Mouse (Mus musculus) limb, embryonic 11.5 days (tissue): ENCODE measurements at regions not wholly inside any gene's neighbourhood (a gene's known extent, or its start where the extent isn't known, plus 50 kb on each side); places are given as distances from the start of the nearest gene placed in this dataset.

ENCODE experiments used
- ATAC-seq: fragments of 200-750 bp; cut with Nextera tagmentation; 2 replicates; pipeline ENCODE4 v1.8.0; 2017; ENCODE audit warnings: low read depth; ENCODE audit not compliant: insufficient number of reproducible peaks, low FRiP score, low TSS enrichment
- DNase-seq: peaks from one replicate; pipeline ENCODE4 v3.0.0-alpha.2; 2015; ENCODE audit warnings: low spot score
- H3K27ac ChIP-seq: fragments of 300-500 bp; sonication (generic); replicated peaks from 2 replicates; pipeline ENCODE4 v1.5.1; 2014; ENCODE audit warnings: low read depth, mild to moderate bottlenecking, low read length
- H3K27me3 ChIP-seq: fragments of 300-500 bp; sonication (generic); 2 replicates; pipeline ENCODE4 v1.6.1; 2014; ENCODE audit warnings: mild to moderate bottlenecking, low read length, mixed read lengths; ENCODE audit not compliant: control insufficient read depth, insufficient read depth
- H3K36me3 ChIP-seq: fragments of 300-500 bp; sonication (generic); 2 replicates; pipeline ENCODE4 v1.6.1; 2014; ENCODE audit warnings: mild to moderate bottlenecking, low read length, moderate library complexity, mixed read lengths; ENCODE audit not compliant: control insufficient read depth, insufficient read depth
- H3K4me1 ChIP-seq: fragments of 300-500 bp; sonication (generic); 2 replicates; pipeline ENCODE4 v1.6.1; 2014; ENCODE audit warnings: low read length, mixed read lengths; ENCODE audit not compliant: control insufficient read depth, insufficient read depth
- H3K4me2 ChIP-seq: fragments of 300-500 bp; sonication (generic); 2 replicates; pipeline ENCODE4 v1.6.1; 2014; ENCODE audit warnings: low read depth, mild to moderate bottlenecking, moderate library complexity; ENCODE audit not compliant: severe bottlenecking
- H3K4me3 ChIP-seq: fragments of 300-500 bp; sonication (generic); 2 replicates; pipeline ENCODE4 v1.5.1; 2014; ENCODE audit warnings: low read depth, low read length
- H3K9ac ChIP-seq: fragments of 300-500 bp; sonication (generic); 2 replicates; pipeline ENCODE4 v1.6.1; 2014; ENCODE audit warnings: mild to moderate bottlenecking, low read length
- H3K9me3 ChIP-seq: fragments of 300-500 bp; sonication (generic); 2 replicates; pipeline ENCODE4 v1.6.1; 2016; ENCODE audit warnings: low read length; ENCODE audit not compliant: control insufficient read depth
- WGBS: fragments of 180-500 bp; shearing (Covaris S2); extraction: QIAGEN DNeasy Blood & Tissue Kit; methylation state at CpG from one replicate; pipeline ENCODE4 v1.1.7; 2014; 5-methylcytosine and 5-hydroxymethylcytosine counted together

DNA sequence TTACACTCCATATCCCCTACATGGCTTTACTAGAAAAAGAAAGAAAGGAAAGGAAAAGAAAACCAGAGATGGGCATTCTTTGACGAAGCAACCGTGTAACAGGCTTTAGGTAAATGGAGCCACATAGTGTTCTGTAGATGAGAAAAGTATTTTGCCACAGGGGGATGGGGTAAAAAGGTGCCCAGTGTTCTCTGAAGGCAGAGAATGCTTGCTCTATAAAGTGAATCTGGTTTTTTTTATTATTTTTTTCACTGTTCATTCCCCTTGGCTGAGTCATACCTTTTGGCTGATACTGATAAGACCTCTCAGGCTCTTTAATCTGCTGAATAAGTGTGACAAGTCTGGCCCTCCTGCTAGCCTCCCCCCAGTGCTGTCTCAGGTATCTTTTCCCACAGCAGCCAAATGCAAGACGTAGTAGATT lies 153.3 kb upstream of the Ccdc122 start:
- DNase-seq (no peak), ATAC-seq (no peak)
- WGBS = 37% methylated on average over 3 of the region's 3 CpGs
- no peak overlapping the region for H3K27ac ChIP-seq
- no peak overlapping the region for H3K4me3 ChIP-seq
- H3K4me2 ChIP-seq = no peak overlapping the region
- no peaks in the 10 kb centered on the region for H3K9me3 ChIP-seq
- H3K27me3 ChIP-seq = no peaks in the 10 kb centered on the region
- no peaks in the 10 kb centered on the region for H3K36me3 ChIP-seq
- peaks cover 8% of the 10 kb centered on the region for H3K4me1 ChIP-seq
- no peak overlapping the region for H3K9ac ChIP-seq

- Histone ChIP-seq H3K4me1 (peaks cover 8% of the 10 kb centered on the region), H3K27me3 (no peaks in the 10 kb centered on the region), H3K27ac (0 out of 2 replicates have a peak overlapping the region, but pooled peaks have one; percentile 21), H3K36me3 (no peaks in the 10 kb centered on the region), H3K9me3 (no peaks in the 10 kb centered on the region), H3K4me2 (0 out of 2 replicates have a peak overlapping the region, but pooled peaks have one; percentile 8), H3K9ac (no peak overlapping the region), H3K4me3 (no peak overlapping the region)
- WGBS = 16% methylated on average over 5 of the region's 5 CpGs
- ATAC-seq (0 out of 2 replicates have a peak, but pooled peaks have one; percentile 57), DNase-seq (peak; percentile 76)
These were observed 153.8 kb upstream of the Ccdc122 start for GRCm38 (mm10) chr14:76882711-76883171.

GRCm38 (mm10) chr14:76880851-76881250 lies 155.7 kb upstream of the Ccdc122 start:
- no peak overlapping the region for H3K27ac ChIP-seq
- H3K4me2 ChIP-seq = no peak overlapping the region
- no peaks in the 10 kb centered on the region for H3K36me3 ChIP-seq
- 83% methylated on average over 3 of the region's 3 CpGs for WGBS
- H3K9me3 ChIP-seq = no peaks in the 10 kb centered on the region
- peaks cover 8% of the 10 kb centered on the region for H3K4me1 ChIP-seq
- H3K9ac ChIP-seq = no peak overlapping the region
- no peak overlapping the region for H3K4me3 ChIP-seq
- no peak for ATAC-seq
- no peak for DNase-seq
- no peaks in the 10 kb centered on the region for H3K27me3 ChIP-seq

DNA sequence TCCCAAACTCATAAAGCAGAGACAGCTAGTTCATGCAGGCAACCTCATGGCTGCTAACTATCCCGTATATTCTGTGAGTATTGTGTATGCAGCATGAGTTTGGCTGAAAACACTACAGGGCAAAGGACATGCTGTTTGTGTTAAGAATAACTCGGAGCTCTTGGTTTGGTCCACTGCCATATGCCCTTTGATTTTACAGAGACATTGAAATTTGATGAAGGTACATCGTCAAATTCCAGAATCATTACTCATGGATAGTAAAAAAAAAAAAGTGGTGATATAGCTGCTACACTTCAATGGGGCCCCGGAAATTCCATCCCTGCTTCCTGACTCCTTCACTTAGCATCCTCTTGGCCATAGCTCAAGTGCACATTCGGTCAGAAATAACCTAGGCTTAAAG lies 159.3 kb upstream of the Ccdc122 start:
- H3K4me2 ChIP-seq = no peak overlapping the region
- H3K9ac ChIP-seq = no peak overlapping the region
- H3K4me3 ChIP-seq = no peak overlapping the region
- no peak for DNase-seq
- no peaks in the 10 kb centered on the region for H3K9me3 ChIP-seq
- H3K27me3 ChIP-seq = no peaks in the 10 kb centered on the region
- WGBS = 81% methylated on average over 5 of the region's 5 CpGs
- H3K36me3 ChIP-seq = no peaks in the 10 kb centered on the region
- no peak for ATAC-seq
- peaks cover 17% of the 10 kb centered on the region for H3K4me1 ChIP-seq
- H3K27ac ChIP-seq = no peak overlapping the region

DNA sequence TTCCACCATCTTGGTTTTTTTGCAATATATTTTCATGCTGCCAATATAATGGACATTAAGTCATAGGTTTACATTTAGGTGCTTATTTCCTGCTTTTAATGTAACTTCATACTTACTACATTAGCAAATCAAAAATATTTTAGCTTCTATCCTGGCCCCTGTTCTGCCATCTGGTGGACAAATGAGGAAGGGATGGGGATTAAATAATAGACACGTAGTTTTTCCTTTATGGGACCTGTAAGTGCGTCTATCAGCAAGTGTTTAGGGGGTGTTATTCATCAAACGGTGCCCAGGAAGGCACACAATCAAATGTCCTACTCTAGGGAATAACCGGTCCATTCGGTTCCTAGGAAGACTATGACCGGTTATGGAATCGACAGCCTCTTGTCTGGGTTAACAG lies 160.6 kb upstream of the Ccdc122 start:
- DNase-seq (peak; percentile 50), ATAC-seq (no peak)
- Histone ChIP-seq H3K27ac (no peak overlapping the region; the same call in 1 of the 2 replicates), H3K9me3 (no peaks in the 10 kb centered on the region), H3K4me2 (no peak overlapping the region), H3K4me1 (peaks cover 17% of the 10 kb centered on the region), H3K36me3 (no peaks in the 10 kb centered on the region), H3K4me3 (no peak overlapping the region), H3K9ac (no peak overlapping the region), H3K27me3 (no peaks in the 10 kb centered on the region)
- WGBS = 54% methylated on average over 7 of the region's 7 CpGs

GRCm38 (mm10) chr14:76875266-76875900 lies 161.2 kb upstream of the Ccdc122 start:
- no peaks in the 10 kb centered on the region for H3K36me3 ChIP-seq
- H3K9me3 ChIP-seq = no peaks in the 10 kb centered on the region
- peak overlapping the region; percentile 62; the same call in 1 of the 2 replicates for H3K27ac ChIP-seq
- ATAC-seq = 0 out of 2 replicates have a peak, but pooled peaks have one; percentile 6
- DNase-seq = no peak
- no peak overlapping the region for H3K4me2 ChIP-seq
- peaks cover 17% of the 10 kb centered on the region for H3K4me1 ChIP-seq
- no peak overlapping the region for H3K9ac ChIP-seq
- H3K4me3 ChIP-seq = no peak overlapping the region
- no peaks in the 10 kb centered on the region for H3K27me3 ChIP-seq
- WGBS = 69% methylated on average over 8 of the region's 8 CpGs

- H3K4me3 ChIP-seq = no peak overlapping the region
- H3K4me1 ChIP-seq = peaks cover 17% of the 10 kb centered on the region
- ATAC-seq (peak; percentile 75), DNase-seq (peak; percentile 32)
- no peaks in the 10 kb centered on the region for H3K9me3 ChIP-seq
- no peak overlapping the region for H3K4me2 ChIP-seq
- WGBS = 49% methylated on average over 8 of the region's 8 CpGs
- H3K27me3 ChIP-seq = no peaks in the 10 kb centered on the region
- H3K9ac ChIP-seq = no peak overlapping the region
- no peaks in the 10 kb centered on the region for H3K36me3 ChIP-seq
- peak overlapping the region; percentile 62; the same call in 1 of the 2 replicates for H3K27ac ChIP-seq
These were observed 161.9 kb upstream of the Ccdc122 start for GRCm38 (mm10) chr14:76874542-76875265.

DNA sequence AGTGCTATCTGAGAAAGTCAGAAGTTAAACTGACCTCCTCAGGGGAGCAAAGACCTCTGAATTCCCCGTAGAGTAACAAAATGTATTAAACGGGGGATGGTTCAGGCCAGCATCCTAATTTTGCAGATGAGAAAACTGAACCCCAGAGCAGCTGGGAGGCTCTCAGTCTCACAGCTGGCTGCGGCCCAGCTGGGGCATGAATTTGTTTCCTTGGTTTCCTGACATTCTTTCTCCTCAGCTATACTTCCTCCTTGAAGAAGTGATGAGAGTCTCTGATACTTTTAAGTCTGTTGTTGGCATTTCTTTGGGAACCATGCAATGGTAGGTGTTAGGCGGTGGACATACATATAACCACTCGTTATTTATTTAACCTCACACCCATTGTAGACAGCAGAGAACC lies 162.9 kb upstream of the Ccdc122 start:
- ATAC-seq (no peak), DNase-seq (no peak)
- H3K9ac ChIP-seq = no peak overlapping the region
- no peak overlapping the region for H3K27ac ChIP-seq
- H3K4me2 ChIP-seq = no peak overlapping the region
- 78% methylated on average over 5 of the region's 5 CpGs for WGBS
- H3K27me3 ChIP-seq = no peaks in the 10 kb centered on the region
- no peaks in the 10 kb centered on the region for H3K36me3 ChIP-seq
- no peaks in the 10 kb centered on the region for H3K9me3 ChIP-seq
- peaks cover 17% of the 10 kb centered on the region for H3K4me1 ChIP-seq
- no peak overlapping the region for H3K4me3 ChIP-seq
